Mouse (Mus musculus) megakaryocyte, embryonic 14.5 days (primary cell): ENCODE measurements at regions not wholly inside any gene's neighbourhood (a gene's known extent, or its start where the extent isn't known, plus 50 kb on each side); places are given as distances from the start of the nearest gene placed in this dataset.

Source experiments
- FLI1 ChIP-seq: IDR thresholded peaks from 2 replicates; pipeline ENCODE4 v1.6.1; 2012; ENCODE audit warnings: low read length, inconsistent platforms, mixed read lengths
- GATA1 ChIP-seq: IDR thresholded peaks from 3 replicates; pipeline ENCODE4 v1.6.1; 2012; ENCODE audit warnings: mixed read lengths, low read length, inconsistent platforms, borderline replicate concordance

GRCm38 (mm10) chr2:178664977-178665376 lies 234.6 kb downstream of the Cdh26 start:
- TF ChIP-seq GATA1 (no peak), FLI1 (no peak)
